Mouse (Mus musculus): ENCODE data around the gene Slc11a2.

GRCm38 (mm10) chr15:100388224-100388835 is 36.5 kb downstream of the Slc11a2 start:
- TF ChIP-seq POLR2A (IDR thresholded peaks at IDR 0.05; ENCODE audit: insufficient read depth, low read depth, low read length): no peak
- TF ChIP-seq CTCF (IDR thresholded peaks at IDR 0.05): no peak
- no peak for TF ChIP-seq EP300 (IDR thresholded peaks at IDR 0.05; ENCODE audit: insufficient read depth, low read depth, low read length)

Measured in heart, adult 2 months (tissue).